Mouse (Mus musculus) intestine, postnatal 0 days (tissue): ENCODE data around the gene Capn15. TPM values are rescaled to one million over a fixed set of nuclear protein-coding genes. Genes with fewer than 3 reads are reported as not detected.

Experiments
- ATAC-seq: fragments of 200-750 bp; cut with Nextera tagmentation; 2 replicates; pipeline ENCODE4 v1.8.0; 2017; ENCODE audit warnings: mild to moderate bottlenecking, moderate TSS enrichment, moderate library complexity
- H3K27ac ChIP-seq: fragments of 300-500 bp; sonication (generic); 2 replicates; pipeline ENCODE4 v1.5.1; 2014; ENCODE audit warnings: mild to moderate bottlenecking, low read depth, low read length, moderate library complexity
- H3K27me3 ChIP-seq: fragments of 300-500 bp; sonication (generic); replicated peaks from 2 replicates; pipeline ENCODE4 v1.6.1; 2014; ENCODE audit warnings: low read length, mixed read lengths; ENCODE audit not compliant: control insufficient read depth, insufficient read depth
- H3K36me3 ChIP-seq: fragments of 300-500 bp; sonication (generic); 2 replicates; pipeline ENCODE4 v1.6.1; 2014; ENCODE audit warnings: mild to moderate bottlenecking, moderate library complexity; ENCODE audit not compliant: control insufficient read depth, insufficient read depth
- H3K4me1 ChIP-seq: fragments of 300-500 bp; sonication (generic); replicated peaks from 2 replicates; pipeline ENCODE4 v1.6.1; 2014; ENCODE audit warnings: antibody characterized with exemption, low read length, mixed read lengths; ENCODE audit not compliant: control insufficient read depth, insufficient read depth
- H3K4me2 ChIP-seq: fragments of 300-500 bp; sonication (generic); replicated peaks from 2 replicates; pipeline ENCODE4 v1.6.1; 2014; ENCODE audit warnings: low read depth, mild to moderate bottlenecking, moderate library complexity
- H3K4me3 ChIP-seq: fragments of 300-500 bp; sonication (generic); 2 replicates; pipeline ENCODE4 v1.5.1; 2014; ENCODE audit warnings: low read depth, low read length
- H3K9ac ChIP-seq: fragments of 300-500 bp; sonication (generic); 2 replicates; pipeline ENCODE4 v1.6.1; 2014; ENCODE audit warnings: mild to moderate bottlenecking, low read depth, low read length
- H3K9me3 ChIP-seq: fragments of 300-500 bp; sonication (generic); 2 replicates; pipeline ENCODE4 v1.6.1; 2016; ENCODE audit warnings: mixed run types; ENCODE audit not compliant: control insufficient read depth
- CTCF ChIP-seq: sonication (generic); IDR thresholded peaks from 2 replicates; pipeline ENCODE4 v1.5.1; 2016; ENCODE audit warnings: low read depth, mild to moderate bottlenecking, control low read depth, antibody characterized with exemption, moderate library complexity
- WGBS: fragments of 180-500 bp; shearing (Covaris S2); extraction: QIAGEN DNeasy Blood & Tissue Kit; methylation state at CpG from one replicate; pipeline ENCODE4 v1.1.7; 2014; 5-methylcytosine and 5-hydroxymethylcytosine counted together
- polyA plus RNA-seq: library from polyadenylated mRNA; unstranded; fragments of >200 nt; fragmentation: Nextera tagmentation; extraction: Ambion mirVana; gene quantifications from 2 replicates; pipeline ENCODE4 v1.2.1, GENCODE M21; 2015

Gene Capn15
- polyA plus RNA-seq, 1 experiment from 2014 or later = 29.5 TPM

- Histone ChIP-seq H3K4me1 (no peaks in the 10 kb centered on the region), H3K9ac (no peak overlapping the region), H3K27ac (no peak overlapping the region), H3K9me3 (no peaks in the 10 kb centered on the region), H3K36me3 (peaks cover 32% of the 10 kb centered on the region; the same call in 1 of the 2 replicates), H3K4me2 (no peak overlapping the region), H3K4me3 (no peak overlapping the region), H3K27me3 (peaks cover 29% of the 10 kb centered on the region)
- 25% methylated on average over 3 of the region's 3 CpGs for WGBS
- TF ChIP-seq CTCF = no peak
- ATAC-seq = no peak
These were observed 29.9 kb downstream of the Capn15 start for GRCm38 (mm10) chr17:25955736-25956135.

- H3K4me3 ChIP-seq = no peak overlapping the region
- H3K4me1 ChIP-seq = no peaks in the 10 kb centered on the region
- H3K4me2 ChIP-seq = no peak overlapping the region
- peaks cover 38% of the 10 kb centered on the region for H3K27me3 ChIP-seq
- no peak overlapping the region for H3K9ac ChIP-seq
- peaks cover 22% of the 10 kb centered on the region; the same call in 1 of the 2 replicates for H3K36me3 ChIP-seq
- 69% methylated on average over 2 of the region's 2 CpGs for WGBS
- H3K27ac ChIP-seq = no peak overlapping the region
- no peak for TF ChIP-seq CTCF
- no peak for ATAC-seq
- H3K9me3 ChIP-seq = no peaks in the 10 kb centered on the region
These were observed 30.9 kb downstream of the Capn15 start for GRCm38 (mm10) chr17:25954671-25955070.

- H3K9ac ChIP-seq = no peak overlapping the region
- no peak for ATAC-seq
These were observed 32.4 kb downstream of the Capn15 start for GRCm38 (mm10) chr17:25953161-25953560.

GRCm38 (mm10) chr17:25951803-25952623 lies 33.6 kb downstream of the Capn15 start, which contains the start of gene A930017K11Rik:
Gene A930017K11Rik (minus strand): TSS chr17:25952565.
- no peaks in the 10 kb centered on the region for H3K4me1 ChIP-seq
- no peak within 1 kb of the TSS for H3K27ac ChIP-seq
- whole genome bisulfite sequencing = 2% methylated on average over 58 of the region's 58 CpGs
- H3K4me2 ChIP-seq = peak within 1 kb of the TSS; percentile 68
- TF ChIP-seq CTCF = no peak
- peak within 1 kb of the TSS; percentile 36 for H3K4me3 ChIP-seq
- H3K36me3 ChIP-seq = no peaks in the 10 kb centered on the region
- H3K9me3 ChIP-seq = no peaks in the 10 kb centered on the region
- no peak within 1 kb of the TSS for H3K9ac ChIP-seq
- 0 out of 2 replicates have a peak, but pooled peaks have one; percentile 23 for ATAC-seq
- peaks cover 38% of the 10 kb centered on the region for H3K27me3 ChIP-seq

More at GRCm38 (mm10) chr17:25953161-25953560, 32.4 kb downstream of the Capn15 start:
- no peaks in the 10 kb centered on the region for H3K4me1 ChIP-seq
- TF ChIP-seq CTCF = no peak
- H3K4me2 ChIP-seq = no peak overlapping the region
- no peak overlapping the region for H3K4me3 ChIP-seq
- peaks cover 9% of the 10 kb centered on the region; the same call in 1 of the 2 replicates for H3K36me3 ChIP-seq
- no peaks in the 10 kb centered on the region for H3K9me3 ChIP-seq
- 67% methylated on average over 5 of the region's 5 CpGs for WGBS
- H3K27me3 ChIP-seq = peaks cover 38% of the 10 kb centered on the region
- H3K27ac ChIP-seq = no peak overlapping the region

- H3K27ac ChIP-seq = no peak overlapping the region
- peak; percentile 2; the same call in 1 of the 2 replicates for ATAC-seq
- WGBS = under 1% methylated on average over 33 of the region's 33 CpGs
These were observed 34.3 kb downstream of the Capn15 start for GRCm38 (mm10) chr17:25951225-25951802.

GRCm38 (mm10) chr17:25950706-25951105 lies 34.9 kb downstream of the Capn15 start:
- H3K27ac ChIP-seq = no peak overlapping the region
- no peak overlapping the region for H3K9ac ChIP-seq
- H3K27me3 ChIP-seq = peaks cover 38% of the 10 kb centered on the region
- WGBS = no CpG with 5 or more reads among the region's 3 CpGs
- no peaks in the 10 kb centered on the region for H3K9me3 ChIP-seq
- H3K4me3 ChIP-seq = no peak overlapping the region
- H3K4me2 ChIP-seq = no peak overlapping the region
- TF ChIP-seq CTCF = no peak
- H3K4me1 ChIP-seq = no peaks in the 10 kb centered on the region
- no peak for ATAC-seq
- H3K36me3 ChIP-seq = no peaks in the 10 kb centered on the region; the same call in 1 of the 2 replicates

More at GRCm38 (mm10) chr17:25951225-25951802, 34.3 kb downstream of the Capn15 start:
- no peaks in the 10 kb centered on the region for H3K9me3 ChIP-seq
- H3K4me2 ChIP-seq = peak overlapping the region; percentile 68
- H3K4me3 ChIP-seq = peak overlapping the region; percentile 36
- H3K4me1 ChIP-seq = no peaks in the 10 kb centered on the region
- H3K36me3 ChIP-seq = no peaks in the 10 kb centered on the region; the same call in 1 of the 2 replicates
- H3K9ac ChIP-seq = no peak overlapping the region
- peaks cover 38% of the 10 kb centered on the region for H3K27me3 ChIP-seq
- no peak for TF ChIP-seq CTCF
